Comparison of ENCODE assay signal across 21 mouse cellular contexts in genomic region chr11:45947491-45947890, GRCm38 (mm10). TPM values are rescaled to one million over a fixed set of nuclear protein-coding genes. Genes with fewer than 3 reads are reported as not detected.
DNase-seq lines count a peak whose midpoint lies in the region; ATAC-seq lines count a peak whose summit lies in the region.
"Had no signal": no experiment of that assay in that cellular context is flagged by ENCODE, and none has a peak within 500 bp of the region (broad histone marks: within the 10 kb centered on the region; RNA-seq: fewer than 3 reads in every experiment).

No protein-coding gene starts in this region.

- intact Hi-C loops in heart, postnatal 14 days (cut with DNase I): no loop called here
- intact Hi-C loops in left cerebral cortex, postnatal 25 days (cut with DNase I): loop anchor here (1.0 to 10.0 kb wide), 2 partner anchors 254 to 487 kb away; partner anchors contain the start of gene Med7

- no peaks in the 10 kb centered on the region for H3K27me3 ChIP-seq in midbrain, embryonic 11.5 days (ENCODE audit: control insufficient read depth, insufficient read depth, low read length)
- H3K27me3 ChIP-seq in midbrain, embryonic 14.5 days (ENCODE audit: control insufficient read depth, insufficient read depth, low read length): no peaks in the 10 kb centered on the region
- H3K27me3 ChIP-seq: embryonic facial prominence, embryonic 12.5 days; neural tube, embryonic 13.5 days had no signal

- peak; percentile 61 for DNase-seq in heart, adult 11 months
- DNase-seq in heart, postnatal 14 days: no peak
- DNase-seq in midbrain, embryonic 11.5 days (ENCODE audit: low spot score, missing footprints): peak; percentile 68
- DNase-seq in midbrain, embryonic 14.5 days: no peak
- DNase-seq in left cerebral cortex, postnatal 25 days (ENCODE audit: low spot score in 2 of 2): peak; percentile 49 to 88
- DNase-seq in kidney, adult 18-20 months: no peak
- DNase-seq: gastrocnemius, postnatal 36 days; heart, postnatal 36 days; lung, adult 18-20 months; thymus, adult 18-20 months had no signal

- H3K9ac ChIP-seq in midbrain, embryonic 11.5 days (ENCODE audit: low read length): no peak overlapping the region
- H3K9ac ChIP-seq in midbrain, embryonic 14.5 days (replicated peaks; ENCODE audit: low read length): no peak overlapping the region
- H3K9ac ChIP-seq: embryonic facial prominence, embryonic 12.5 days; neural tube, embryonic 13.5 days had no signal

- H3K4me1 ChIP-seq in midbrain, embryonic 11.5 days (ENCODE audit: control insufficient read depth, insufficient read depth, low read length): peaks cover 12% of the 10 kb centered on the region
- H3K4me1 ChIP-seq in midbrain, embryonic 14.5 days (ENCODE audit: control insufficient read depth, insufficient read depth, low read length): peaks cover 11% of the 10 kb centered on the region

- H3K9me3 ChIP-seq in midbrain, embryonic 11.5 days (ENCODE audit: control insufficient read depth, low read length): no peaks in the 10 kb centered on the region
- H3K9me3 ChIP-seq in midbrain, embryonic 14.5 days (ENCODE audit: control insufficient read depth, low read length): no peaks in the 10 kb centered on the region
- H3K9me3 ChIP-seq: embryonic facial prominence, embryonic 12.5 days; neural tube, embryonic 13.5 days had no signal

- ATAC-seq in midbrain, embryonic 11.5 days (ENCODE audit: low FRiP score): no peak
- ATAC-seq in midbrain, embryonic 14.5 days (ENCODE audit: low FRiP score, low TSS enrichment): no peak
- ATAC-seq in megakaryocyte-erythroid progenitor cell, adult 5-6 weeks (replicated peaks; ENCODE audit: low FRiP score, low TSS enrichment, poor library complexity, severe bottlenecking): no peak
- ATAC-seq: forebrain, embryonic 16.5 days; hindbrain, embryonic 16.5 days; intestine, postnatal 0 days had no signal

- H3K27ac ChIP-seq in midbrain, embryonic 11.5 days (ENCODE audit: low read depth, low read length): no peak overlapping the region
- H3K27ac ChIP-seq in midbrain, embryonic 14.5 days (replicated peaks; ENCODE audit: low read depth, low read length): no peak overlapping the region
- H3K27ac ChIP-seq: embryonic facial prominence, embryonic 12.5 days; kidney, postnatal 0 days; neural tube, embryonic 13.5 days had no signal

- 88% methylated on average over 2 of the region's 2 CpGs for WGBS in midbrain, embryonic 11.5 days
- whole genome bisulfite sequencing in midbrain, embryonic 14.5 days: 90% methylated on average over 2 of the region's 2 CpGs

- no peak overlapping the region for H3K4me3 ChIP-seq in midbrain, embryonic 11.5 days (ENCODE audit: low read depth, low read length)
- H3K4me3 ChIP-seq in midbrain, embryonic 14.5 days (replicated peaks; ENCODE audit: low read depth, low read length): no peak overlapping the region
- H3K4me3 ChIP-seq: embryonic facial prominence, embryonic 12.5 days; left cerebral cortex, adult 2 months; neural tube, embryonic 13.5 days had no signal

- H3K36me3 ChIP-seq in midbrain, embryonic 11.5 days (ENCODE audit: control insufficient read depth, insufficient read depth, low read length): no peaks in the 10 kb centered on the region; the same call in 1 of the 2 replicates
- peaks cover 27% of the 10 kb centered on the region for H3K36me3 ChIP-seq in midbrain, embryonic 14.5 days (ENCODE audit: control insufficient read depth, insufficient read depth, low read length)

- no peak overlapping the region for H3K4me2 ChIP-seq in midbrain, embryonic 11.5 days
- H3K4me2 ChIP-seq in midbrain, embryonic 14.5 days (ENCODE audit: low read length): no peak overlapping the region
- H3K4me2 ChIP-seq: embryonic facial prominence, embryonic 12.5 days; heart, embryonic 11.5 days; neural tube, embryonic 13.5 days had no signal

RNA-seq across cellular contexts. Expression of gene Lsm11, which starts 2.8 kb away (rescaled TPM):
- 1 to 10 TPM; 4.8 to 5.2 TPM for total RNA-seq in heart, postnatal 14 days (2021)
- 10.8 and 13.0 TPM in 2 replicates for polyA plus RNA-seq in midbrain, embryonic 11.5 days (2014; fragmentation: Nextera tagmentation; extraction: Ambion mirVana)
- polyA plus RNA-seq in midbrain, embryonic 14.5 days (2014; fragmentation: Nextera tagmentation; extraction: Ambion mirVana): 27.2 and 28.5 TPM in 2 replicates
- total RNA-seq in left cerebral cortex, postnatal 25 days (2021): 10 to 100 TPM; 31.0 to 33.3 TPM
- total RNA-seq in megakaryocyte-erythroid progenitor cell, adult 5-6 weeks (2014; fragmentation: Nextera tagmentation): 3.6 and 4.4 TPM in 2 replicates
- 2.3 and 6.4 TPM in 2 replicates for total RNA-seq in megakaryocyte-erythroid progenitor cell, adult 5-6 weeks (2017)

RNA-seq across cellular contexts. Expression of gene Thg1l, which starts 7.8 kb away (rescaled TPM):
- 1 to 10 TPM; 4.9 to 6.3 TPM for total RNA-seq in heart, postnatal 14 days (2021)
- polyA plus RNA-seq in midbrain, embryonic 11.5 days (2014; fragmentation: Nextera tagmentation; extraction: Ambion mirVana): 14.6 and 14.7 TPM in 2 replicates
- polyA plus RNA-seq in midbrain, embryonic 14.5 days (2014; fragmentation: Nextera tagmentation; extraction: Ambion mirVana): 9.9 and 10.4 TPM in 2 replicates
- 10 to 100 TPM; 12.4 to 12.7 TPM for total RNA-seq in left cerebral cortex, postnatal 25 days (2021)
- total RNA-seq in megakaryocyte-erythroid progenitor cell, adult 5-6 weeks (2014; fragmentation: Nextera tagmentation): 25.1 and 33.2 TPM in 2 replicates
- total RNA-seq in megakaryocyte-erythroid progenitor cell, adult 5-6 weeks (2017): 43.7 and 54.6 TPM in 2 replicates

RNA-seq across cellular contexts. Expression of gene Sox30, which starts 32.6 kb away (rescaled TPM):
- total RNA-seq in heart, postnatal 14 days (2021): under 1 TPM; 0.14 to 0.24 TPM
- polyA plus RNA-seq in midbrain, embryonic 11.5 days (2014; fragmentation: Nextera tagmentation; extraction: Ambion mirVana): 0.18 and 0.21 TPM in 2 replicates
- 0.09 and 0.13 TPM in 2 replicates for polyA plus RNA-seq in midbrain, embryonic 14.5 days (2014; fragmentation: Nextera tagmentation; extraction: Ambion mirVana)
- under 1 TPM; 0.16 to 0.27 TPM for total RNA-seq in left cerebral cortex, postnatal 25 days (2021)
- not detected in 2 replicates for total RNA-seq in megakaryocyte-erythroid progenitor cell, adult 5-6 weeks (2014; fragmentation: Nextera tagmentation)
- total RNA-seq in megakaryocyte-erythroid progenitor cell, adult 5-6 weeks (2017): not detected in 2 replicates
- total RNA-seq: common myeloid progenitor, adult 5-6 weeks; gastrocnemius, postnatal 36 days had no signal
- polyA plus RNA-seq: forebrain, embryonic 16.5 days; hindbrain, embryonic 16.5 days; liver, adult 2 months had no signal

Comparison
In these comparisons a context has a peak if more than half of its experiments do, and no peak if none do; other contexts are left out.
1. DNase-seq: peak in heart, adult 11 months (single experiment), midbrain, embryonic 11.5 days (single experiment) and left cerebral cortex, postnatal 25 days (2 of 2); none in heart, postnatal 14 days (0 of 2), midbrain, embryonic 14.5 days (single experiment) and kidney, adult 18-20 months (single experiment).
2. RNA of gene Lsm11, which starts 2.8 kb away (total RNA-seq): 31.0 to 33.3 TPM in left cerebral cortex, postnatal 25 days; 2.3 to 6.4 TPM in megakaryocyte-erythroid progenitor cell, adult 5-6 weeks and 4.8 to 5.2 TPM in heart, postnatal 14 days; every median in the first group is over 4 times any median in the second.